Mouse (Mus musculus) hindbrain, embryonic 10.5 days (tissue): Measurements from ENCODE around the gene Tnnt2. TPM values are rescaled to one million over a fixed set of nuclear protein-coding genes. Genes with fewer than 3 reads are reported as not detected.

ENCODE experiments used
- DNase-seq: peaks from one replicate; pipeline ENCODE4 v3.0.0-alpha.2; 2017; ENCODE audit warnings: low spot score
- H3K27ac ChIP-seq: fragments of 300-500 bp; sonication (generic); 2 replicates; pipeline ENCODE4 v1.5.1; 2016; ENCODE audit warnings: mild to moderate bottlenecking, moderate library complexity
- H3K27me3 ChIP-seq: fragments of 300-500 bp; sonication (generic); 2 replicates; pipeline ENCODE4 v1.6.1; 2016; ENCODE audit warnings: mild to moderate bottlenecking; ENCODE audit not compliant: poor library complexity, insufficient read depth, severe bottlenecking
- H3K36me3 ChIP-seq: fragments of 300-500 bp; sonication (generic); 2 replicates; pipeline ENCODE4 v1.6.1; 2016; ENCODE audit warnings: mild to moderate bottlenecking, moderate library complexity
- H3K4me1 ChIP-seq: fragments of 300-500 bp; sonication (generic); replicated peaks from 2 replicates; pipeline ENCODE4 v1.6.1; 2016; ENCODE audit warnings: mild to moderate bottlenecking
- H3K4me3 ChIP-seq: fragments of 300-500 bp; sonication (generic); 2 replicates; pipeline ENCODE4 v1.5.1; 2016; ENCODE audit warnings: mild to moderate bottlenecking, moderate library complexity
- H3K9me3 ChIP-seq: fragments of 300-500 bp; sonication (generic); 2 replicates; pipeline ENCODE4 v1.6.1; 2016; ENCODE audit warnings: mild to moderate bottlenecking, moderate library complexity
- WGBS: fragments of 180-500 bp; shearing (Covaris S2); methylation state at CpG from one replicate; pipeline ENCODE4 v1.1.7; 2016; 5-methylcytosine and 5-hydroxymethylcytosine counted together
- polyA plus RNA-seq: library from polyadenylated mRNA; unstranded; fragments of >200 nt; fragmentation: Nextera tagmentation; extraction: Ambion mirVana; gene quantifications from 2 replicates; pipeline ENCODE4 v1.2.1, GENCODE M21; 2016

Tnnt2 gene
- polyA plus RNA-seq, 1 experiment from 2014 or later = 0.35 TPM

DNA sequence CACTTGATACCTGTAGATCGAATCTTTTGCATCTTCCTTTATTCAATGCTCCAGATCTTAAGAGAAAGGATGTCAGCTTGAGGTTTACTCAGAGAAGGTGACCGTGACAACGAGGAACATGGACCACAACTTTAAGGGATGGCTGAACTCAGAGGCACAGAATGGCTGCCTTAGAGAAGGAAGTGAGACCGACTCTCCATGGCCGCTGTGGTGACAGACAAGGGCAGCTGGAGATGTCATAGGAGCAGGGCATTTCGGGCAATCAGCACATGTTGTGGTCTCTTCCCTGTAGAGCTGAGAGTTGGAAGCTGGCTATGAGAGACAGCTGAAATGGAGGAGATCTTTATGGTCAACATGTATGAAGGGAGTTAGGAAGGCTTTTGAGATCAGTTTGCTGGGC, 28.7 kb downstream of the Tnnt2 start:
- no peak overlapping the region for H3K27ac ChIP-seq
- H3K27me3 ChIP-seq = peaks cover 7% of the 10 kb centered on the region; the same call in 1 of the 2 replicates
- H3K4me1 ChIP-seq = no peaks in the 10 kb centered on the region
- DNase-seq = no peak
- WGBS = 90% methylated on average over 6 of the region's 6 CpGs
- H3K36me3 ChIP-seq = no peaks in the 10 kb centered on the region
- no peak overlapping the region for H3K4me3 ChIP-seq
- H3K9me3 ChIP-seq = no peaks in the 10 kb centered on the region

DNA sequence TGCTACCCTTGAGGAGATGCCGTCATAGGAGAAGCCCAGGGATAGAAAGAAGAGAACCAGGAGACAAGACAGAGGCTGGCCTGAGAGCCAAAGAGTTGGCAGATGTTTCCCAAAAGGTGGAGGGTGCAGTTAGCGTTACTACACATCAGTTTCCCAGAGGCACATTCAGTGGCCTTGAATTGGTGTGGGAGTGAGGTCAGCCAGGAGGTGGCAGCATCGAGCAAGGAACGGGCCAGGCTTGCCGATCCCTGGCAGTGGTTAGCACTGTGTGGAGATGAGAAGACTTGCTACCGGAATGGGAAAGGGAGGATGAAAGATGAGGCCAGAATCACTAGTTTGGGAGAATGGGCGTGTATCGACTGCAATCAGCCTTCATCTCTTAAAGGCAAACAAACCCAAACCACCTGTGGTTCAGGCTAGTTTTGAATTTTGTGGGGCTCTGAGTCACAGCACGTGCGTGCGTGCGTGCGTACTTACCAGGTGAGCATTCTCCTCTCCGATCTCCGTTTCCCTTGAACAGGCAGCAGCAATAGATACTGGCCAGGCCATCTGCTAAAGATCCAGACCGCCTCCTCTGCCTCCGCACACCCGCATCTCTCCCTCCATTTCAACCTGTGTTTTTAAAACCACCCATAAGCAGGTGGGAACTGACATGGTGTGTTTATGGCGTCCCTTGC, 29.5 kb downstream of the Tnnt2 start:
- Histone ChIP-seq H3K27me3 (peaks cover 7% of the 10 kb centered on the region; the same call in 1 of the 2 replicates), H3K4me3 (no peak overlapping the region), H3K36me3 (no peaks in the 10 kb centered on the region), H3K27ac (no peak overlapping the region), H3K9me3 (no peaks in the 10 kb centered on the region), H3K4me1 (no peaks in the 10 kb centered on the region)
- DNase-seq = peak; percentile 81
- 51% methylated on average over 19 of the region's 19 CpGs for WGBS

DNA sequence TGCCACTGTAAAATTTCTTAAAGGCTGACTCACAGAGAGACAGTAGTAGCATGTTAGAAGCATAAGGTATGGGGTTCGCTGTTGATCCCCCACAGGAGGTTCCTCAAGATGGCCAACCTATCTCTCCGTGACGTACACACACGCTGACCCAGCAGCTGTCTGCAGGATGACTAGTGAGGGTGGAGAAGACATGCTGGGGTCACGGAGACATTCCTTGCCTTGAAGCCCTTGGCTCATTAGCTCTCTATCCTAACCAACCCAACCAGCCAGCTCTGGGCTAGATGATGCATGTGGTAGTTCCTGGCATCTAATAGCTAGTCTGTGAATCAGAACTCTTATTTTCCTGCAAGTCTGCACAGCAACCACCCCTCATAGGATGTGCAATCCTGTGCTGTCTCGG, 32.4 kb downstream of the Tnnt2 start:
- no peak for DNase-seq
- peaks cover 7% of the 10 kb centered on the region; the same call in 1 of the 2 replicates for H3K27me3 ChIP-seq
- H3K36me3 ChIP-seq = no peaks in the 10 kb centered on the region
- WGBS = 90% methylated on average over 6 of the region's 6 CpGs
- H3K27ac ChIP-seq = no peak overlapping the region
- no peaks in the 10 kb centered on the region for H3K9me3 ChIP-seq
- no peak overlapping the region for H3K4me3 ChIP-seq
- no peaks in the 10 kb centered on the region for H3K4me1 ChIP-seq

DNA sequence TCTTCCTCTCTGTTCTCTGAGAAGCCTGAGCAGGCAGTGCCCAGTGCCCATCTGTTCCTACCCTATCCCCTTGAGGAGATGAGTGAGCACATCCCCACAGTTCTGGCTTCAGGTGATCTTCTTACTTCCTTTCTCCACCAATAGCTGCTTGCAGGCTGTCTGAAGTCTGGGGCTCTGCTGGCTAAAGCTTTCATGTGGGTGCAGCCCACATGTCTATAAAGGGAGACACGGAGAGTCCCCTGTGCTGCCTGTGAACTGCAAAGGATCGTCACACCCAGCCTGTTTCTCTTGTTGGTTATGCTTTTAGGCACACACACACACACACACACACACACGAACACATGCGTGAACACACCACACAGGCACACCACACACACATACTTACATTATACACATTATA, 36.8 kb downstream of the Tnnt2 start:
- DNase-seq = no peak
- no peaks in the 10 kb centered on the region for H3K36me3 ChIP-seq
- H3K27ac ChIP-seq = no peak overlapping the region
- H3K4me1 ChIP-seq = no peaks in the 10 kb centered on the region
- WGBS = 90% methylated on average over 4 of the region's 4 CpGs
- H3K9me3 ChIP-seq = no peaks in the 10 kb centered on the region
- no peaks in the 10 kb centered on the region for H3K27me3 ChIP-seq
- H3K4me3 ChIP-seq = no peak overlapping the region

DNA sequence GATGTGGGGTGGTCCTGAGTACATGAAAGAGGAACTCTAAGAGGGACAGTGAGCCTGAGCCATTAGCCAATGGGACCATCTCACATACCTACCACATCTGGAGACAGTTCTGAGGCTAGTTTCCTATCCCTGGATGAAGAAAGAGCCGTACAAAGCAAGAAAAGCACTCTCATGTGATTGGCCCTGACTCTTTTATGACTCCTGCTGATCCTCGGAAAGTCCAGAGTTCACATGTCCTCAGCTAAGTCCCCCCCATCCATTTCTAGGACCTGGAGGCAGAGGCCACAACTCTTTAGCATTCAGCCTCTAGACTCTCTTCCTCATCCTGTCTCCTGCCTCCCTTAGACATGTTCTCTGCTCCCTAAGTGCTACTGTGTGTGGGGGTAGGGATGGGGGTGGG, 41.1 kb downstream of the Tnnt2 start:
- Histone ChIP-seq H3K4me3 (no peak overlapping the region), H3K27ac (no peak overlapping the region), H3K27me3 (no peaks in the 10 kb centered on the region), H3K9me3 (no peaks in the 10 kb centered on the region), H3K36me3 (no peaks in the 10 kb centered on the region), H3K4me1 (no peaks in the 10 kb centered on the region)
- DNase-seq = no peak
- WGBS = 79% methylated on average over 2 of the region's 2 CpGs

DNA sequence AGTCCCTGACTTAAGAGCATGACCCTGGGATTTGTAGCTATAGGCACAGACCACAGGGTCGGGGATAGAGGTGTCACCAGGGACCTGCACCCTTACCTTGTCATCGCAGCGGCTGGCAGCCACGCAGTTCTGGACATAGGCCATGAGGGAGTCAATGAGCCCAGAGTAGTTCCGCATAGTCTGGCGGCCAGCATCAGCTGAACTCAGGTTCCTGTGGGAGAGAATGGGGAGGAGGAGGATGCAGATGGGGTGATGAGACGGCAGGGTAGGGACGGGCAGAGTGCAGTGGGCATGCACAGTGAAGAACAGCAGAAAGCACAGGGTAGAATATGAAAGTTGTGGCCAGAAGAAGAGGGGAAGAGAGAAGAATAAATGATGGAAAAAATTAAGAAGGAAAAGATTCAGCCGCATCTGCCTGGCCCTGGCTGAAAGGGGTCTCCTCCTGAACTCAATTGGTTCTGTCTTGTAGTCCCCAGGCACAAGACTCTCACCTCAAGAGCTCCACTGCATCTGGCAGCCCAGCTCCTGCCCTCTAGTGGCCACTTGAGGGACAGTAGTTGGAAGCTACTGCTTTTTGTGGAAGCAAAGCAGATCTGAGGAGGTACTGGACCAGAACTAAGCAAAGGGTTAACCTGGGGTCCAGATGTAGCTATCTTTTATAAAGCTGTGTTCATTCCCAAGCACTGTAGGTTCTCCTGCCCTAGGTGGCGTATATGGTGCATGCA, 46.4 kb downstream of the Tnnt2 start:
- WGBS = 72% methylated on average over 10 of the region's 10 CpGs
- Histone ChIP-seq H3K9me3 (no peaks in the 10 kb centered on the region), H3K4me1 (no peaks in the 10 kb centered on the region), H3K36me3 (no peaks in the 10 kb centered on the region), H3K27ac (no peak overlapping the region), H3K4me3 (no peak overlapping the region), H3K27me3 (no peaks in the 10 kb centered on the region)
- peak; percentile 72 for DNase-seq

DNA sequence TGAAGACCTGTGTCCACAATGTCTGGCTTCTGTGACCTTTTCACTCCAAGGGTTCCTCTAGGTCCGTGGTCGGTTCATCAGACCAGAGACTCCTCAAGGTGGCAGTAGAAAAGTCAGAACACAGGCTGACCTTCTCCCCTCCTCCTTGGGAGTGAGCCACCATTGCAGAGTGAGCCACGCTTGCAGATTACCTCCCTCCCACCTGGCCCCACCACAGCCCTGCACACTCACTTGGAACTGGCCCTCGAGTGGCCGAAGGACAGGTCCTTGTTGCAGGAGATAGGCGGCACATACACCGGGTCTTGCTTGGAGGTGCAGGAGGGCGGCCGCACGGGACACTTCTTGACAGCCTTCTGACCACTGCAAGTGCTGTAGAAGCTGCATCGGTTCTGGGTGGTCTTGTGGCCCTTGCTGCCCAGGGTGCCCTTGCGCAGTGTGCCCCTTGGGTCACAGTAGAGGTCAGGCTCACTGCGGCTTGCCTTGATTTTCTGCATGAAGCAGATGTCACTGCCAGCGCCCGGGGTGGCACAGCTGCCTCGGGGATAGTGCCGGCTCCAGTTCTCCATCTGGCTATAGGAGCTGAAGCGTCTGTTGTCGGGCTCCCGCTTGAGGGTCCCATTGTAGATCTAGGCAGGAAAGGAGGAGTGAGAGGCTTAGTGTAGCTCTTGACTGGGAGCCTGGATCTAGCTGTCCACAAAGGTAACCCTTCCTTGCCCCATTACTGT, 53.5 kb downstream of the Tnnt2 start:
- DNase-seq = no peak
- H3K4me1 ChIP-seq = peaks cover 5% of the 10 kb centered on the region; the same call in 1 of the 2 replicates
- 79% methylated on average over 20 of the region's 20 CpGs for whole genome bisulfite sequencing
- H3K9me3 ChIP-seq = no peaks in the 10 kb centered on the region
- no peaks in the 10 kb centered on the region; the same call in 1 of the 2 replicates for H3K27me3 ChIP-seq
- H3K4me3 ChIP-seq = no peak overlapping the region
- H3K36me3 ChIP-seq = no peaks in the 10 kb centered on the region
- H3K27ac ChIP-seq = no peak overlapping the region

DNA sequence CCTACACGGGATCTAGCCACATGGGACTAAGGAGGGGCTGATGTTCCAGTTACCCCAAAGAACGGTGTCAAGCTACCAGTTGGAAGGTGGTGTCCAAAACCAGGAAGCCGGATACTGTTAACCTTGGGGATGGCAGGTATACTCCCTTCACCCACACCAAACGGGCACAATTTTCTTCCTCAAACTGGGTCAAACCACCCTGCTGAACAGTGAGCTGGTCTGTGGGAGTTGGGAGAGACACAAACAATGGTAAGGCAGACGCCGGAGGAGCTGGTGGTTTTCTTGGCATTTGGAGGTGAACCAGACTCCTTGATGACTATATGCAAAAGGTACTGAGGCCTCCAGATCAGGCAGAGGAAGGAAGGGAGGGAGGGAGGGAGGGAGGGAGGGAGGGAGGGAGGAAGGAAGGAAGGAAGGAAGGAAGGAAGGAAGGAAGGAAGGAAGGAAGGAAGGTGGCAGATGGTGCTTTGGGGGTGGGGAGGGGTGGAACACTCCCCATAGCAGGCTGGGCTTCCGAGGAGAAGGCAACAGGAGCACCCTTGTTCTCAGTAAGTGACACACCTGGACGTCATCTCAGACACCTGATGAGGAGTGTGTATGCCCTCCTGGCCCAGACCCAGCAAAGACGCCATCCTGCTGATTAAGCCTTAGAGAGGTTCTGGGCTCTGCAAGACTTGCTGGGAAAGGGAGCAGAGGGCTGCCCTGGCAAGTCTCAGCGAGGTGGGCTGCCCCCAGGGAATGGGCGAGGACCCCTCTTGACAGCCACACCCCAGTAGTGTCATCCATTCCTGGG, 55.5 kb downstream of the Tnnt2 start:
- Histone ChIP-seq H3K4me3 (no peak overlapping the region), H3K27ac (no peak overlapping the region), H3K36me3 (no peaks in the 10 kb centered on the region), H3K9me3 (no peaks in the 10 kb centered on the region), H3K27me3 (no peaks in the 10 kb centered on the region; the same call in 1 of the 2 replicates), H3K4me1 (peaks cover 5% of the 10 kb centered on the region; the same call in 1 of the 2 replicates)
- WGBS = 78% methylated on average over 11 of the region's 11 CpGs
- DNase-seq = no peak

DNA sequence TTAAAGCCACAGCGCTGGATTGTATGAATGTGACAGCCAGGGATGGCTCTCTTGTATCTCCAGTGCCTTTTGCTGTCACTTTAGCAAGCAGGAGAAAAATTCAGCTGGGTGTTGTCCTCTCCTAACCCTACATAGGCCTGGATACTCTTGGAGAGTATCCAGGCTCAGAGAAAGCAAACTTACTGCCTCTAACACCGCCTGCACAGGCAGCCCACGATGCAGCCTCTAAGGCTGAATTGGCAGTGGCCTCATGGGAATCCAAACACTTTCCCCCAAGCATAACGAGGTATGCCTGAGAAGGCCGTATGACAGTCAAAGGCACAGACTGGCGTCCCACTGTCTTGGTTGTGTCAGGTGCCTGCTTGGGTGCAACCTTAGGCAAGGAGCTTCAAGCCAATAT, 56.1 kb downstream of the Tnnt2 start:
- DNase-seq = no peak
- Histone ChIP-seq H3K4me3 (no peak overlapping the region), H3K36me3 (no peaks in the 10 kb centered on the region), H3K4me1 (peaks cover 5% of the 10 kb centered on the region; the same call in 1 of the 2 replicates), H3K27ac (no peak overlapping the region), H3K27me3 (no peaks in the 10 kb centered on the region; the same call in 1 of the 2 replicates), H3K9me3 (no peaks in the 10 kb centered on the region)
- 77% methylated on average over 6 of the region's 6 CpGs for WGBS

DNA sequence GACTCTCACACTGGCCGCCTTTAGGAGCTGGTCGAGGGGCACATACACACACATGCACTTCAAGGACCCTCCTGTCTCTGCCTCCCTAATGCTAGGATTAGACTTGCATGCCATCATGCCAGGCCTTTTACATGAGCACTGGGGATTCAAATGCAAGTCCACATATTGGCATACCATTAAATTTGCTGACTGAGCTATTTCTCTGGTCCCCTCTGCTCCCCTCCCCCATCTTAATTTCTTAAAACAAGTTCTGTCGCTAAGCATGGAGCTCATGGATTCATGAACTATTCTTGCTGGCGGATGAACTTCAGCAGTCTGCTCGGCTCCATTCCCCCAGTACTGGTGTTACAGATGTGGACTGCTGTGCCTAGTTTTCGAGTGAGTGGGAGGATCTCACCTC, 56.6 kb downstream of the Tnnt2 start:
- DNase-seq = no peak
- Histone ChIP-seq H3K36me3 (no peaks in the 10 kb centered on the region), H3K27ac (no peak overlapping the region), H3K27me3 (no peaks in the 10 kb centered on the region; the same call in 1 of the 2 replicates), H3K4me3 (no peak overlapping the region), H3K9me3 (no peaks in the 10 kb centered on the region), H3K4me1 (peaks cover 5% of the 10 kb centered on the region; the same call in 1 of the 2 replicates)
- 84% methylated on average over 6 of the region's 6 CpGs for WGBS

DNA sequence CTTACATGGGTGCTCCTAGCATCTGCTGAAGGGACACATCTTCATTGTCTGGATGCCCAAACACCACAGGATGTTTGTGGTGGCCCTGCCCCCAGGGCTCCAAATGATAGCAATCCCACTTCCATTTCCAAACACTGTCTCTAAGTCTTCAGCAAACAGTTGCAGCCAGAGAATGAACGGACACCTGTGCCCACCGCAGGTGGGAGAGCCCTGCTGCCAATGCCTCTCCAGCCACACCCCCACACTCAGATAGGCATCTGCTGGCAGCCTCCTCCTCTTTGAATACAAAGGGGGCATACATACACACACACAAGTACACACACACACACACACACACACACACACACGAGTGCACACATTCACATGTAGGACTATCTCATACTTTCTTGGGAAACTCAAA, 57.2 kb downstream of the Tnnt2 start:
- Histone ChIP-seq H3K4me3 (no peak overlapping the region), H3K36me3 (no peaks in the 10 kb centered on the region), H3K9me3 (no peaks in the 10 kb centered on the region), H3K27ac (no peak overlapping the region), H3K27me3 (no peaks in the 10 kb centered on the region; the same call in 1 of the 2 replicates), H3K4me1 (peaks cover 2% of the 10 kb centered on the region; the same call in 1 of the 2 replicates)
- WGBS = 83% methylated on average over 3 of the region's 3 CpGs
- no peak for DNase-seq

DNA sequence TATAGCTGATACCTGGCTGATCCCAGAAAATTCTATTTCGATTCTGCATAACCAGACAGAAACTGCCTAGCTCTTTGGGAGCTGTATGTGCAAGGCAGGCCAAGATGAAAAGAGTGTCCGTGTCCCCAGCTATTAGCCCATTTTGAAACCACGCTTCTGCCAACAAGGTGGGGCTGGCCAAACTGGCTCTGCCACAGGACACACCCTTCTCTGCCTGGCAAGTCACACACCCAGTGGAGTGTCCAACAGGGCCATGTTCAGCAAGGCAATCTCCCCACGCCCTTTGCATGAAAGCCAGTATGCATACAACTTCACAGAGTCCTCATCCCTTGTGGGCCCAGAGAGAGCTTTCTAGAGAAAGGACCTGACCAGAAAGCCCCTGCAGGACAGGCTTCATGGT, 59.2 kb downstream of the Tnnt2 start:
- Histone ChIP-seq H3K27ac (no peak overlapping the region), H3K27me3 (no peaks in the 10 kb centered on the region), H3K9me3 (no peaks in the 10 kb centered on the region), H3K36me3 (no peaks in the 10 kb centered on the region), H3K4me3 (no peak overlapping the region), H3K4me1 (no peaks in the 10 kb centered on the region)
- 86% methylated on average over 4 of the region's 4 CpGs for WGBS
- no peak for DNase-seq
